In the genomic region with DNA sequence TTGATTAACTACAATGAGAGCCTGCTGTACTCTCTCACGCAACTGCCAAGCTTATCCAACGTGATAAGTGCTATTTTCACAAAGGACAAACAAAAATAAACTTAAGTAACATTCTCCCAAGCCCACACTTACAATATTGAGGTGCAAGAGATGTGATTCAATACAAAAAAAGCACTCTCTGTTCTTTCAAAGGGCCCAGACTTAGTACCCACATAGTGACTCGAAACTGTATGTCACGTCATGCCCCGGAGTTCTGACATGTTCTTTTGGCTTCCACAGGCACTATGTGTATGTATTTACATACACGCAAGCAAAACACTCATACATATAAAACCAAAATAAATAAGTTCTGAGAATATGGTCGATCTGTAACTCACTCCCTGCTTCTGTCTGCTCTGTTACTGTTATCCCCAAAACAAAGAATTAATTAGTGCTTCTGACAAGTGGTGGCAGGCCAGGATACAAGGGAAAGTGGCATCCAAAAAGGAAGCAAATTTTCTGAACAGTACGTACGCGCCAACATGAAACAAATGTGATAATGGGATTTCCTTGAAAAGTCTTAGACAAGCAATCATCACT, we compare ENCODE assay signal across 16 mouse cellular contexts.
"Had no signal": no experiment of that assay in that cellular context is flagged by ENCODE, and none has a peak within 500 bp of the region (broad histone marks: within the 10 kb centered on the region; RNA-seq: fewer than 3 reads in every experiment).

No protein-coding gene starts in this region.

- H3K4me3 ChIP-seq: kidney, embryonic 15.5 days; left cerebral cortex, adult 2 months; liver, embryonic 13.5 days; megakaryocyte, embryonic 14.5 days; midbrain, embryonic 10.5 days; midbrain, embryonic 13.5 days; myocyte; neural tube, embryonic 13.5 days had no signal

- ATAC-seq: midbrain, embryonic 13.5 days; midbrain, embryonic 16.5 days had no signal

- H3K4me2 ChIP-seq: kidney, embryonic 15.5 days; liver, embryonic 13.5 days; midbrain, embryonic 13.5 days; neural tube, embryonic 13.5 days had no signal

- H3K9ac ChIP-seq: kidney, embryonic 15.5 days; liver, embryonic 13.5 days; midbrain, embryonic 13.5 days; neural tube, embryonic 13.5 days had no signal

- H3K27ac ChIP-seq: kidney, embryonic 15.5 days; liver, embryonic 13.5 days; midbrain, embryonic 10.5 days; midbrain, embryonic 13.5 days; neural tube, embryonic 13.5 days had no signal

- H3K36me3 ChIP-seq: kidney, embryonic 15.5 days; liver, embryonic 13.5 days; midbrain, embryonic 10.5 days; midbrain, embryonic 13.5 days; neural tube, embryonic 13.5 days had no signal

- H3K9me3 ChIP-seq: kidney, embryonic 15.5 days; liver, embryonic 13.5 days; midbrain, embryonic 10.5 days; midbrain, embryonic 13.5 days; neural tube, embryonic 13.5 days had no signal

- DNase-seq: kidney, adult 8-10 months; kidney, postnatal 10 days; kidney, postnatal 36 days; layer of hippocampus, postnatal 36 days; liver, embryonic 13.5 days; lung, postnatal 14 days; thymus, adult 18-20 months; thymus, postnatal 36 days had no signal

- H3K27me3 ChIP-seq: kidney, embryonic 15.5 days; liver, embryonic 13.5 days; megakaryocyte, embryonic 14.5 days; midbrain, embryonic 13.5 days; neural tube, embryonic 13.5 days had no signal

- H3K4me1 ChIP-seq: kidney, embryonic 15.5 days; liver, embryonic 13.5 days; megakaryocyte, embryonic 14.5 days; midbrain, embryonic 10.5 days had no signal
